Mouse (Mus musculus) embryonic facial prominence, embryonic 13.5 days (tissue): Measurements from ENCODE around the gene Ifi202b. TPM values are rescaled to one million over a fixed set of nuclear protein-coding genes. Genes with fewer than 3 reads are reported as not detected.
"Not testable (repeated sequence)": the region's sequence is repeated elsewhere in the genome, so short reads cannot be mapped to it uniquely, and the experiment has no call there.

Experiments used
- ATAC-seq: fragments of 200-750 bp; cut with Nextera tagmentation; 2 replicates; pipeline ENCODE4 v1.8.0; 2017; ENCODE audit warnings: low read depth; ENCODE audit not compliant: insufficient number of reproducible peaks, insufficient read depth, low FRiP score, low TSS enrichment
- H3K27ac ChIP-seq: fragments of 300-500 bp; sonication (generic); 2 replicates; pipeline ENCODE4 v1.5.1; 2015; ENCODE audit warnings: moderate library complexity, mild to moderate bottlenecking, inconsistent platforms
- H3K27me3 ChIP-seq: fragments of 300-500 bp; sonication (generic); 2 replicates; pipeline ENCODE4 v1.6.1; 2015; ENCODE audit warnings: mild to moderate bottlenecking, inconsistent platforms
- H3K36me3 ChIP-seq: fragments of 300-500 bp; sonication (generic); 2 replicates; pipeline ENCODE4 v1.6.1; 2015; ENCODE audit warnings: mild to moderate bottlenecking, inconsistent platforms
- H3K4me1 ChIP-seq: fragments of 300-500 bp; sonication (generic); 2 replicates; pipeline ENCODE4 v1.6.1; 2015; ENCODE audit warnings: inconsistent platforms
- H3K4me2 ChIP-seq: fragments of 300-500 bp; sonication (generic); 2 replicates; pipeline ENCODE4 v1.6.1; 2015; ENCODE audit warnings: moderate library complexity, mild to moderate bottlenecking, inconsistent platforms
- H3K4me3 ChIP-seq: fragments of 300-500 bp; sonication (generic); 2 replicates; pipeline ENCODE4 v1.5.1; 2015; ENCODE audit warnings: mild to moderate bottlenecking, inconsistent platforms
- H3K9ac ChIP-seq: fragments of 300-500 bp; sonication (generic); 2 replicates; pipeline ENCODE4 v1.6.1; 2015; ENCODE audit warnings: mild to moderate bottlenecking, inconsistent platforms
- H3K9me3 ChIP-seq: fragments of 300-500 bp; sonication (generic); 2 replicates; pipeline ENCODE4 v1.6.1; 2016; ENCODE audit warnings: inconsistent platforms
- WGBS: fragments of 180-500 bp; shearing (Covaris S2); methylation state at CpG from one replicate; pipeline ENCODE4 v1.1.7; 2015; ENCODE audit warnings: mixed read lengths; 5-methylcytosine and 5-hydroxymethylcytosine counted together
- polyA plus RNA-seq: library from polyadenylated mRNA; unstranded; fragments of >200 nt; fragmentation: Nextera tagmentation; extraction: Ambion mirVana; gene quantifications from 2 replicates; pipeline ENCODE4 v1.2.1, GENCODE M21; 2015

Ifi202b gene
- polyA plus RNA-seq: 1.5 and 2.0 TPM in 2 replicates

DNA sequence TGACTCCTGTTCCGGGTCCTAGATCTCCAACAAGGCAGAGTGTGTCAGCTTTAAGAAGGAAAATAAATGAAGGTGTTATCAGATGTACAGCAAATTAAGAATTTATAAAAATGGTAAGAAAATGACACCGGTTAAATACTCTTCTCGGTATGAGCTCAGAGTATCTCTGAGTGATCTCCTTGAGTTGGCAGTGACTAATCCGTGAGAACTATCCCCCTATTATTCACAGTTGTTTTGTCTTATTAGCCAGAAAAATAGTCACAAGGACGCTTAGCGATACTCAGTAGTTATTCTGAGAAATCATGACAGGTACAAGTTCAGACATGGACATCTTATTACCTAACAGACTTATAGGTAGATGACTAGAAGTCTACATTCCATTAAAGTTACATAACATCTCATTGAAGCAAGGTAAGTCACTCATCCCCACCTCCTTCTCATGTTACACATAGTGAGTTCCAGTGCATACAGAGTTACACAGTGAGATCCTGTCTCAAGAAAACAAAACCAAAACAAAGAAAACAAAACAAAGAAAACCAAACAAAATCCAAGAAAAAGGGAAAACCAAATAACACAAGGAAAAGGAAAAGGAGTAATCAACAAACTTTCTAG lies at the start of gene Ifi202b:
TSS of gene Ifi202b (minus strand) at position 51 of the 612 bp plus-strand sequence.
- H3K4me3 ChIP-seq, H3K27ac ChIP-seq, ATAC-seq, H3K9ac ChIP-seq, H3K9me3 ChIP-seq, H3K27me3 ChIP-seq, H3K36me3 ChIP-seq, H3K4me2 ChIP-seq, H3K4me1 ChIP-seq: not testable (repeated sequence)
- WGBS: 74% methylated on average over 6 of the region's 6 CpGs

DNA sequence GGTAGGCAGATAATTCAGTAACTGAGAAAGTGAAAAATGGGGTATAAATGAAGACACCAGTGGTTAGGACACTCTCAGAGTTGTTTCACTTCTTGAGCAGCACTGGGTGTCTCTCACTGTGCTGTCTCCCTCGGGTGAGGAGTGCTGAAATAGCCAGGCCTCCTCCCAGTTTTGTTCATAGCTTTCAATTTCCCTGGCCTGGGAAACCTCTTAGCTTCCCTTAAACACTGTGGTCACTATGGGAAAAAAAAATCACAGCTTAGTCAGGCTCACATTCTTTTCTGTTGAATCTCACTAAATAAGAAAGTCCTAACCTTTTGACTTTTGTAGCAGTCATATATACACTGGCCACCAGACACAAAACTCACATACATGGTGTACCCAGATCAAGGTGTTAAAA lies 49.2 kb upstream of the Ifi202b start, which contains the start of gene Ifi205:
TSS of gene Ifi205 (minus strand) at position 113 of the 400 bp plus-strand sequence.
- Histone ChIP-seq H3K9me3 (no peaks in the 10 kb centered on the region), H3K27me3 (no peaks in the 10 kb centered on the region), H3K36me3 (no peaks in the 10 kb centered on the region), H3K4me3 (no peak within 1 kb of the TSS), H3K9ac (no peak within 1 kb of the TSS), H3K4me1 (no peaks in the 10 kb centered on the region), H3K27ac (no peak within 1 kb of the TSS), H3K4me2 (no peak within 1 kb of the TSS)
- WGBS: 32% methylated on average over 1 of the region's 1 CpGs
- no peak for ATAC-seq

DNA sequence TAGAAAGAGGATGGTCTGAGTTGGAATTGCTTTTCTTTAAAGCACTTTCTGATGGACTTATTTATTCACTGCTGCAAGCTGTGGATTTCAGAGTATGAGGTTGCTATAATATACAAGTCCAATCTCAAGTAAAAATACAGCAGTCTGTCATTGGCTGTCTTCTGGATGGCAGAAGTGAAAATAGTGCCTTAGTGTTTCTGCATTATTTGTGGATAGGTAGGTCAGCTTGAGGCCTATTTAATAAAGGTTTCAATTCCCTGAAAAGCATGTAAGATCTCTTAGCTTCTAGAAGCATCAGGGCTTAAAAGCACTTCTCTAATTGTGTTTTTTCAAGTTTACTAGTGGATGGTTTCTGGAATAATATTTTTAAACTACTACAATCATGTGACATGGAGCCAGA lies 24.5 kb upstream of the Ifi202b start:
- not testable (repeated sequence) for ATAC-seq, H3K27me3 ChIP-seq, H3K4me1 ChIP-seq, H3K4me2 ChIP-seq, H3K9ac ChIP-seq, H3K4me3 ChIP-seq, H3K36me3 ChIP-seq, H3K27ac ChIP-seq, H3K9me3 ChIP-seq

DNA sequence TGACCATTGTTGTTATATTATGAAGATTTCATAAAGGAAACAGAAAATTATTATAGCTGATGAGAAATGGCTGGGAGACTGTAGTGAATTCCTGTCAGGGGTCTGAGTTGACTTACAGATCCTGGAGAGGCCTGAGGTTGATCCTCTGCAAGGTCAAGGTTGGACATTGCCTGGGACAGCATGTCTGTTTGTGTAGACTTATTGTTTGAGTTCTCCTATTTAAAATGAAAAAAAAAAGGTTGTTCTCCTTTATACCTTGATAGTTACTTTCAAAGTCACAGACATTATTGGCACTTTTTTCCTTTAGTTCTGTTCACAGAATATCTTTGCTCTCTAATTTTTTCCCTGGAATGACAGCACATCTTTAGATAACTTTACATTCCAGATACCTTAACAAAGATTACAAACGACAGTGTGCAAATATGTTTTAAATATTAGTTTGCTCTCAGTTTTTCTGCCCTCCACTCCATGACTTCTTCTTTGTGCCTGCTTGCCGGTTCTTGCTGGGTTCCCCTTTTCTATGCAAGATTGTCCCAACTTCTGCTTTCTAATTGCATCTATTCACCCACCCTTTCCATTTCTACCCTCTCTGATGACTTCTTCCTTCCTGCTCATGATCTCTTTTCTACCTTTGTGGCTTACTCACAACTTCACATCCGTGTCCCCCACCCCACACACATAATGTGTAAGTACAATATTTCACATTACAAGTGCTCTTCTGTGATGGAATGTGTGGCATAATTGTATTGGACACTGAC lies 22.0 kb upstream of the Ifi202b start:
- ATAC-seq, H3K36me3 ChIP-seq, H3K9ac ChIP-seq, H3K4me3 ChIP-seq, H3K4me2 ChIP-seq, H3K4me1 ChIP-seq, H3K27ac ChIP-seq, H3K9me3 ChIP-seq, H3K27me3 ChIP-seq: not testable (repeated sequence)
- WGBS: 75% methylated on average over 2 of the region's 3 CpGs

DNA sequence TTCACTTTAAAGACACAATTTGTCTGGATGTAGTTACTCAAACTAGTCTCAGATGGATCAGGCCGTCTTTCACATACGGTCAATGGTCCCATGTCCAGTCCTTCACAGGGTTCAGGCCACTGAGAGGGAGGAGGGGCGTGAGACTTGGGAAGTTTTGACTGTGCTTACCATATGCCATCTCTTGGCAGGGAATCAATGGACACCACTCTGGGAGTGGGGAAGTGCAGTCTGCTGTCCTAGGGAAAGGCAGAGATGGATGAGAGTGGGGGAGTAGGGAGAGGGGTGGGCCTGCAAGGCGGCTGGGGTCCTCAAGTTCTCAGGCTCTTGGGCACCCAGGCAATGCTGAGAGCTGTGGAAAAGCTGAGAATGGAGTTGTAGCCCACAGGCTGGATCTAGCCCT lies 12.5 kb upstream of the Ifi202b start:
- WGBS: 83% methylated on average over 4 of the region's 4 CpGs
- Histone ChIP-seq H3K36me3 (no peaks in the 10 kb centered on the region), H3K27me3 (no peaks in the 10 kb centered on the region), H3K9ac (no peak overlapping the region), H3K27ac (no peak overlapping the region), H3K4me1 (no peaks in the 10 kb centered on the region), H3K4me2 (no peak overlapping the region), H3K9me3 (no peaks in the 10 kb centered on the region), H3K4me3 (no peak overlapping the region)
- no peak for ATAC-seq

DNA sequence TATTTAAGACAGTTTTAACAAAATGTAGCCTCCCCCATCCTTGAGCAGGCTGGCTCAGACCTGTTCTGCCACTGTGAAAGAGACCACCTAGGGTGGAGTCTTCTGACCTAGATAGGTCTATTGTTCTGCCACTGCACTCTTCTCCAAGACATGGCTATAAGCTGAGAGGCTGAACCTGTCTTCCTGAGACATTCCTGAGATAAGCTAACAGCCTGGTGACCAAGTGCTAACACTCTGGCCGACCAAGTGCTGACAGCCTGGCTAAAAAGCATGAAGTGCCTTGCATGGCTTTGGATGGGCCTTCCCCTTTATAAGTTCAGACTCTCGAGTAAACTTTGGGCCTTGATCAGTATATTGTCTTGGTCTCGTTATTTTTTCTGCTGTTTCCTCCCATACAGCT lies 1.5 kb downstream of the Ifi202b start:
- 59% methylated on average over 3 of the region's 3 CpGs for WGBS
- not testable (repeated sequence) for ATAC-seq

DNA sequence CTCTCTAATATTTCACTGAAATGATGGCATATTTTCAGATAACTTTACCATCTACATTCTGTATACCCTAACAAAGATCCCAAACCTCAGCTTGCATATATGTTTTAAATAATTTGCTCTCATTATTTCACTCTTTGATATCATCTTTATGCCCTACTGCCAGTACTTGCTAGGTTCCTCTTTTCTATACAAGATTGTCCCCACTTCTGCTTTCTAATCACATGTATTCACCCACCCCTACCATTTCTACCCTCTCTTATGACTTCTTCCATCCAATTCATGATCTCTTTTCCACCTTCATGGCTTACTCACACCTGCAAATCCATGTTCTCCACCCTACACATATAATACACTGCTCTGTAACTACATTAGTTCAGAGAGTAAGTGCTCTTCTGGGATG lies 4.9 kb downstream of the Ifi202b start:
- ATAC-seq: no peak
- Histone ChIP-seq H3K9ac (no peak overlapping the region), H3K4me1 (no peaks in the 10 kb centered on the region), H3K9me3 (no peaks in the 10 kb centered on the region), H3K27ac (no peak overlapping the region), H3K36me3 (no peaks in the 10 kb centered on the region), H3K4me2 (no peak overlapping the region), H3K4me3 (no peak overlapping the region), H3K27me3 (no peaks in the 10 kb centered on the region)

More for the DNA sequence above, 1.5 kb downstream of the Ifi202b start:
- H3K4me2 ChIP-seq, H3K4me1 ChIP-seq, H3K9ac ChIP-seq, H3K9me3 ChIP-seq, H3K27ac ChIP-seq, H3K4me3 ChIP-seq, H3K27me3 ChIP-seq, H3K36me3 ChIP-seq: not testable (repeated sequence)

DNA sequence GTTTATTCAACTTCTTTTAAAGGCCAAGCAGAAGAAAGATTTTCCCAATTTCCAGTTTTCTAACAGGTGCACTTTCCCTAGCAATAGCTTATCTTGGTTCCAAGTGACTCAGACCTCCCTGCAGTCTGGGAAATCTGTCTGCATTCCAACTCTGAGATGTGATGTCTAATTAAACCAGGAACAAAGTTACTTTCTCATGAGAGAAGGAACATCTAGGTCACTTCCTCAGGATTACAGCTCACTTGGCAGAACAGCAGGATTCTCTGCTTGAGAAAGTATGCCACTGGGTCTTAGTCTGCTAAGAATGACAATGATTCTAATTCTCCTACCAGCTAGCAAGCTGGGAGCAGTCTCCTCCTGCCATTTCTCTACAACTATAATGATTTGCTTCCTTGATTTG lies 9.4 kb downstream of the Ifi202b start:
- no peak for ATAC-seq
- Histone ChIP-seq H3K9ac (no peak overlapping the region), H3K27me3 (no peaks in the 10 kb centered on the region), H3K4me3 (no peak overlapping the region), H3K4me1 (no peaks in the 10 kb centered on the region), H3K9me3 (no peaks in the 10 kb centered on the region), H3K4me2 (no peak overlapping the region), H3K36me3 (no peaks in the 10 kb centered on the region), H3K27ac (no peak overlapping the region)

DNA sequence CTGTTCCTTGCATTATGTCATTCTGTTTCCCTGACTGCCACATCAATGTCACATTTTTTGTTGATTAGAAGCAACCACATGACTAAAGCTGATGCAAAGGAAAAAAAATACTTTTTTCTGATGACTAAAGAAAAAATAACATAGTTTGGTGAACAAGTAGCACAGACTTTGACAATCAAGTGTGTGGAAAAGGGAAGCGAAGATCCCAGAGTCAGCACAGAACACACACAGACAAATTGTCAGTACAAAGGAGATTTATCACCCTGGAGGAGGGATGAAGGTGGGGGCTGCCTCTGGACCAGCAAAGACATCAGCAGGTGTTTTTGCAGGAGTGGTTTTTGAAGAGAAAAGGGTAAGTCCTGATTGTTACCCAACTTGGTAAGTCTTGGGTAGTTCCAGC lies 21.1 kb downstream of the Ifi202b start:
- H3K4me2 ChIP-seq, H3K4me1 ChIP-seq, H3K27me3 ChIP-seq, ATAC-seq, H3K9me3 ChIP-seq, H3K27ac ChIP-seq, H3K4me3 ChIP-seq, H3K9ac ChIP-seq, H3K36me3 ChIP-seq: not testable (repeated sequence)
- WGBS: 93% methylated on average over 1 of the region's 1 CpGs

DNA sequence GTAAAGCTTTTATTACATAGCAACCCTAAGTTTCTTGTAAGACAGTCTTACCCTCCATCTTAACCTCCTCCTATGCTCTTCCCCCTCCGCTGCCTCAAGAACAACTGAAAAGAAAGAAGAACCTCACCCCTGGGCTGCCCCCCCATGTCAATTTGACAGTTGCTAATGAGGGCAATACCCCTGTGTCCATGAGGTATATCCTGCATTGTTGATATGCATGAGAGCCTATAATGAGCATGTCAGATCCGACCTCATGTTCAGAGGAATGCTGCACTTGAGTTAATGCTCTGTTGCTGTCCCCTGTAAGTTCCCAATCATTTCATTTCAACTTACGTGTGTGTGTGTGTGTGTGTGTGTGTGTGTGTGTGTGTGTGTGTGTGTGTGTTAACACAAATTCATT lies 22.5 kb downstream of the Ifi202b start:
- H3K4me2 ChIP-seq, H3K9ac ChIP-seq, H3K4me1 ChIP-seq, H3K4me3 ChIP-seq, ATAC-seq, H3K36me3 ChIP-seq, H3K9me3 ChIP-seq, H3K27me3 ChIP-seq, H3K27ac ChIP-seq: not testable (repeated sequence)
- 72% methylated on average over 3 of the region's 3 CpGs for WGBS

DNA sequence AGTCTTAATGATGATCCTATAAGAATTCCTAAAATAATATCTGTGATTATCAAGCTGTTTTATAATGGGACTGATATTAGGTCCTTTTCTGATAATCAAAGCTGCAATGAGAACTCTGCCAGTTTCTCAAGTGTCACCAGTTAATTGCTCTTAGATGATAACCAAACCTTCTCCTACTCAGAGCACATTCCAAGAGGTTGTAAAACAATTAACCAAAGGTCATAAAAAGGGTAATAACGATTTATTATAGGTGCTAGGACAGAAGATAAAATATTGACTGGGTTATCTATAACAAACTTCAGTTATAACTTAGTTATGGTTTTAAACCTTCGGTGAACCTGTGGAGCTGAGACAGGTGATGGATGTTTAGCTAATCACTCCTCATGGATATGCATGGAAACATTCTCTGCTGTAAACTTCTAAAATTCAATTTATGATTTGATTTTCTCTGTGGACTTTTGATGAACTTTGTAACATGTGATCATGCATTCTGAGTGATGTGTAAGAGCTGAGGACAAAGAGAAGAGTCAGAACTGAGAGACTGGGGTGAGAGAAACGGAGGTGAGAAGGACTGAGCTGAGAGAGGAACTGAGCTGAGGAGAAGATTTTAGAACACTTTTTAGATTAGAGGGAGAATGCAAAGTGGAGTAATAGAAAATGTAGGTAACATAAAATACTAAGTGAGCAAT lies 26.6 kb downstream of the Ifi202b start:
- not testable (repeated sequence) for H3K9me3 ChIP-seq, H3K27ac ChIP-seq, H3K27me3 ChIP-seq, H3K9ac ChIP-seq, H3K4me2 ChIP-seq, H3K4me1 ChIP-seq, ATAC-seq, H3K36me3 ChIP-seq, H3K4me3 ChIP-seq
- WGBS: 74% methylated on average over 3 of the region's 3 CpGs
